Mouse (Mus musculus) spleen, postnatal 10 days (tissue): ENCODE data around the gene Uri1.

Source experiments
- DNase-seq, 2 experiments: peaks; one replicate each; pipeline ENCODE4 v3.0.0; 2021 to 2022; ENCODE audit warnings: low spot score in 2 of 2

Uri1 gene

GRCm38 (mm10) chr7:38023451-38023850, at the start of gene Uri1:
Gene Uri1 (minus strand): TSS chr7:38023551.
- DNase-seq = no peak

GRCm38 (mm10) chr7:38071065-38071464, 47.7 kb upstream of the Uri1 start:
- DNase-seq = no peak

- DNase-seq = no peak
Observed at GRCm38 (mm10) chr7:38070663-38071062, 47.3 kb upstream of the Uri1 start.

GRCm38 (mm10) chr7:38064431-38064830, 41.1 kb upstream of the Uri1 start:
- no peak for DNase-seq

GRCm38 (mm10) chr7:38061060-38061970, 38.0 kb upstream of the Uri1 start:
- peak; percentile 80 to 86 for DNase-seq

- DNase-seq = no peak
Observed at GRCm38 (mm10) chr7:38059636-38060330, 36.4 kb upstream of the Uri1 start.

GRCm38 (mm10) chr7:38059096-38059495, 35.7 kb upstream of the Uri1 start:
- no peak for DNase-seq

GRCm38 (mm10) chr7:38055996-38056395, 32.6 kb upstream of the Uri1 start:
- no peak for DNase-seq

GRCm38 (mm10) chr7:38054246-38054645, 30.9 kb upstream of the Uri1 start:
- DNase-seq = no peak

- DNase-seq = no peak
Observed at GRCm38 (mm10) chr7:38047229-38047628, 23.9 kb upstream of the Uri1 start.

- DNase-seq = no peak
Observed at GRCm38 (mm10) chr7:38041244-38041643, 17.9 kb upstream of the Uri1 start.

GRCm38 (mm10) chr7:38037586-38037985, 14.2 kb upstream of the Uri1 start:
- DNase-seq = no peak

- no peak for DNase-seq
Observed at GRCm38 (mm10) chr7:38031183-38031582, 7.8 kb upstream of the Uri1 start.

- DNase-seq = no peak
Observed at GRCm38 (mm10) chr7:38030606-38031005, 7.3 kb upstream of the Uri1 start.

- no peak for DNase-seq
Observed at GRCm38 (mm10) chr7:38029986-38030385, 6.6 kb upstream of the Uri1 start.

- DNase-seq = no peak
Observed at GRCm38 (mm10) chr7:38029083-38029482, 5.7 kb upstream of the Uri1 start.

GRCm38 (mm10) chr7:38027940-38028600, 4.7 kb upstream of the Uri1 start:
- no peak for DNase-seq

GRCm38 (mm10) chr7:38024839-38025238, 1.5 kb upstream of the Uri1 start:
- no peak for DNase-seq

GRCm38 (mm10) chr7:38019770-38020169, 3.6 kb downstream of the Uri1 start:
- no peak for DNase-seq

- peak; percentile 86 to 95 for DNase-seq
Observed at GRCm38 (mm10) chr7:38019369-38019749, 4.0 kb downstream of the Uri1 start.

GRCm38 (mm10) chr7:38018416-38019368, 4.7 kb downstream of the Uri1 start:
- peak; percentile 73 to 77 for DNase-seq
